Mouse (Mus musculus): ENCODE results near the gene Nacc1.

Gene Nacc1

GRCm38 (mm10) chr8:84653092-84653631 is 34.5 kb downstream of the Nacc1 start:
- in situ Hi-C loops (cut with MboI; ENCODE audit: unreplicated experiment in 2 of 2), result no loop called here

GRCm38 (mm10) chr8:84650213-84650612 is 37.4 kb downstream of the Nacc1 start:
- in situ Hi-C loops (cut with MboI; ENCODE audit: unreplicated experiment in 2 of 2), result no loop called here

- in situ Hi-C loops (cut with MboI; ENCODE audit: unreplicated experiment in 2 of 2), result no loop called here
Observed at GRCm38 (mm10) chr8:84647461-84647901, 40.2 kb downstream of the Nacc1 start.

GRCm38 (mm10) chr8:84646800-84647199 is 40.9 kb downstream of the Nacc1 start:
- in situ Hi-C loops (cut with MboI; ENCODE audit: unreplicated experiment in 2 of 2), result no loop called here

- in situ Hi-C loops (cut with MboI; ENCODE audit: unreplicated experiment in 2 of 2), result no loop called here
Observed at GRCm38 (mm10) chr8:84643019-84643418, 44.6 kb downstream of the Nacc1 start.

GRCm38 (mm10) chr8:84641578-84642361 is 45.9 kb downstream of the Nacc1 start:
- in situ Hi-C loops (cut with MboI; ENCODE audit: unreplicated experiment in 2 of 2), result no loop called here

- in situ Hi-C loops (cut with MboI; ENCODE audit: unreplicated experiment in 2 of 2), result no loop called here
Observed at GRCm38 (mm10) chr8:84640617-84641294, 46.9 kb downstream of the Nacc1 start.

GRCm38 (mm10) chr8:84640010-84640588 is 47.6 kb downstream of the Nacc1 start:
- in situ Hi-C loops (cut with MboI; ENCODE audit: unreplicated experiment in 2 of 2), result no loop called here

GRCm38 (mm10) chr8:84639162-84640009 is 48.3 kb downstream of the Nacc1 start:
- in situ Hi-C loops (cut with MboI; ENCODE audit: unreplicated experiment in 2 of 2), result no loop called here

GRCm38 (mm10) chr8:84638555-84639161 is 49.0 kb downstream of the Nacc1 start:
- in situ Hi-C loops (cut with MboI; ENCODE audit: unreplicated experiment in 2 of 2), result no loop called here

- in situ Hi-C loops (cut with MboI; ENCODE audit: unreplicated experiment in 2 of 2), result no loop called here
Observed at GRCm38 (mm10) chr8:84637946-84638554, 49.6 kb downstream of the Nacc1 start.

- in situ Hi-C loops (cut with MboI; ENCODE audit: unreplicated experiment in 2 of 2), result no loop called here
Observed at GRCm38 (mm10) chr8:84636051-84636691, 51.5 kb downstream of the Nacc1 start.

- in situ Hi-C loops (cut with MboI; ENCODE audit: unreplicated experiment in 2 of 2), result no loop called here
Observed at GRCm38 (mm10) chr8:84635397-84636050, 52.1 kb downstream of the Nacc1 start.

- in situ Hi-C loops (cut with MboI; ENCODE audit: unreplicated experiment in 2 of 2), result no loop called here
Observed at GRCm38 (mm10) chr8:84634849-84635304, 52.8 kb downstream of the Nacc1 start.

- in situ Hi-C loops (cut with MboI; ENCODE audit: unreplicated experiment in 2 of 2), result no loop called here
Observed at GRCm38 (mm10) chr8:84633841-84634584, 53.6 kb downstream of the Nacc1 start.

- in situ Hi-C loops (cut with MboI; ENCODE audit: unreplicated experiment in 2 of 2), result no loop called here
Observed at GRCm38 (mm10) chr8:84631813-84632212, 55.8 kb downstream of the Nacc1 start.

GRCm38 (mm10) chr8:84630145-84630544 is 57.5 kb downstream of the Nacc1 start:
- in situ Hi-C loops (cut with MboI; ENCODE audit: unreplicated experiment in 2 of 2), result no loop called here

- in situ Hi-C loops (cut with MboI; ENCODE audit: unreplicated experiment in 2 of 2), result no loop called here
Observed at GRCm38 (mm10) chr8:84629586-84629985, 58.1 kb downstream of the Nacc1 start.

Measured in v-Abl transformed pro-B cells (cell line).